Mouse (Mus musculus): ENCODE measurements around the gene Cldn18. TPM values are rescaled to one million over a fixed set of nuclear protein-coding genes. Genes with fewer than 3 reads are reported as not detected.

The Cldn18 gene
- total RNA-seq, 1 experiment from 2014 or later = not detected

DNA sequence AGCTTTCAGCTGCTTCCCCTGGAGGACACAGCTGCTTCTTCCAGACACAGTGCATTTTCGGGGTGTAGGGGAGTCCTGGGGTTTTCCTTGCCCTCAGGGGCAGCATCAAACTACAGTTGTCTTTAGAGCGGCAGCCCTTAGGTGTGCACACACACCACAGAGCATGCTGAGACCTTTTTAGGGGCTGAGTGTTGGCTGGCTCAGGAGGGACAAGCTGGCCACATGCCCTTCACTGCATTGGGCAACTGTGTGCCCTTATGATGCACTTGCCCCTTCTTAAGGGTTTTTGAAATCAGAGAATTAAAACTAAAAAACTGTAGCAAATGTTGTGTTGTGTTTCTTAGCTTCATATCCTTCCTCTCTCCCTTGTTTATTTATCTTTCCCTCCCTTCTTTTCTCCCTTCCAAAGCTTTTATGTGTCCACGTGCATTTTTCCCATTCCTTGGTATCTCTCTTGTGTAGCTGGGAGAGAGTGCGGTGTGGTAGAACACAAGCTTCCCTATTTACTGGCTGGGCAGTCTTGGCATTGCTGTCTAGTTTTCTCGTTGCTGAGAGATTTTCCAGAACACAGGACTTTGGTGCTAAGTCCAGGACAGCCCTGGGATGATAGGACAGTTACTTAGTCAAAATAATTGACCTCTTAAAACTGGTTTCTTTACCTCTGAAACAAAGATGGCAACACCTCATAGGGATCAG lies 31.4 kb downstream of the Cldn18 start:
- no peak for ATAC-seq (replicated peaks; ENCODE audit: low read depth, poor library complexity, severe bottlenecking)

GRCm38 (mm10) chr9:99685061-99685521 lies 32.0 kb downstream of the Cldn18 start:
- no peak for ATAC-seq (replicated peaks; ENCODE audit: low read depth, poor library complexity, severe bottlenecking)

DNA sequence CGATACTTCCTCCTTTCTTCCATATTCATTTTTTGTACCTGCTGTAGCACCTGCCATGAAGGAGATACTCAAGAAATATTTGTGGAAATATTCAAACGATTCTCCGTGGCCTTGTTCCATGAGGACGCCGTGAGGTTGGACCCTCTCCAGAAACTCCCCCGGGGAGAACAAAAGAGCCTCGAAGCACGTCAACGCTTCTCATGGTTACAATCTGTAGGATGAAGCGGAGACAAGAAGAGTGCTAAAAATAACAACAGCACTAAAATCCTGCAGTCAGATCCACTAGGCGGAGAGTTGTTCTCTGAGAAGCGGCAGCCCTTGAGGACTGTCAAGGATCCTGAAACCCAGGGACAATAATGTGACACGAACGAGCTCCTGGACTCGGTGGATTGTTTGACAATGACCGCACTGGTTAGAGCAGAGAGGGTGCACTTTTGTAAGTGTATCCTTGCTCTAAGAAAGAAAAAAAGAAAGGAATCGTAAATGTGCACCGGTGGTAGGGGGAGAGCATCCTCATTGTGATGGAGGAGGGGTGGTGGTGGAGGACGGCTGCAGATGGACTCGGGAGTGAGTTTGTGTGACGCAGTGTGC lies 35.0 kb downstream of the Cldn18 start:
- no peak for ATAC-seq (replicated peaks; ENCODE audit: low read depth, poor library complexity, severe bottlenecking)

GRCm38 (mm10) chr9:99675714-99676113 lies 41.4 kb downstream of the Cldn18 start:
- ATAC-seq (replicated peaks; ENCODE audit: low read depth, poor library complexity, severe bottlenecking) = no peak

- no peak for ATAC-seq (replicated peaks; ENCODE audit: low read depth, poor library complexity, severe bottlenecking)
Observed at GRCm38 (mm10) chr9:99671603-99672002, 45.5 kb downstream of the Cldn18 start.

- no peak for ATAC-seq (replicated peaks; ENCODE audit: low read depth, poor library complexity, severe bottlenecking)
Observed at GRCm38 (mm10) chr9:99667596-99667995, 49.5 kb downstream of the Cldn18 start.

DNA sequence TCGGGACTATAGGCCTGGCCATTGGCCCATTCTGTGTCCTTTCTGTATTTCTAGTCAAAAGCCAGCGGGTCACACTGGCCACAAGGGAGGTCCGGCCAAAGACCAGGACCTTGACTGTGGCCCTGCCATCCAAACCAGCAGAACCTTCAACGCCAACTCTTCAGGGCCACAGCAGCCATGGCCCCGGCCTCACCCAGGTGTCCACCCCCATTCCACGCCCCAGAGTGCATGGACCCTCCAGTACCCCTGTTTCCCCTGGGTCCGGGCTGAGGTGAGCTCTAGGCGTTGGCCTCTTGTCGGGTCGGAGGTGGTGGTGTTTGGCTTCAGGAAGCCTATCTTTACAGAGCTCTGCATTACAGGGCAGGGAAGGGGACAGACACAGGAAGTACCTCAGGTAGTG lies 54.2 kb downstream of the Cldn18 start:
- no peak for ATAC-seq (replicated peaks; ENCODE audit: low read depth, poor library complexity, severe bottlenecking)

DNA sequence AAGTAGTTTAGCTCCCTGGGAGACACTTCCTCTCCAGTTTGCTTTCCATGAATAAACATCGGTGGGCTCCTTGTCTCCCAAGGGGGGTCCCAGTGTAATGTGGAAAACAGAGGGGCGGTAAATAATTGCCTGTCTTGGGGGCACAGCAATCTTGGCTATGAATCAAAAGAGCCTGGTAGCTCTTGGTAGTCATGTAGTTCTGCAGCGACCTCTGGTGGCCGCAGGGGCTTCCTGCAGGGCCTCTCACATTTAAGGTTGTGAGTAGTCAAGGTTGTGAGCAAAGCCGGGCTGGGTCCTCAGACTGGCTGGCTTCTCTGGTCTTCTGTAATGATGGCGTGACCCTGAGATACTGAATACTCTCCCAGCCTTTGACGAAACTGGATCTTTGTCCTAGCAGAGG lies 54.7 kb downstream of the Cldn18 start:
- ATAC-seq (replicated peaks; ENCODE audit: low read depth, poor library complexity, severe bottlenecking) = peak; percentile 87

GRCm38 (mm10) chr9:99661606-99662166 lies 55.4 kb downstream of the Cldn18 start:
- ATAC-seq (replicated peaks; ENCODE audit: low read depth, poor library complexity, severe bottlenecking) = no peak

DNA sequence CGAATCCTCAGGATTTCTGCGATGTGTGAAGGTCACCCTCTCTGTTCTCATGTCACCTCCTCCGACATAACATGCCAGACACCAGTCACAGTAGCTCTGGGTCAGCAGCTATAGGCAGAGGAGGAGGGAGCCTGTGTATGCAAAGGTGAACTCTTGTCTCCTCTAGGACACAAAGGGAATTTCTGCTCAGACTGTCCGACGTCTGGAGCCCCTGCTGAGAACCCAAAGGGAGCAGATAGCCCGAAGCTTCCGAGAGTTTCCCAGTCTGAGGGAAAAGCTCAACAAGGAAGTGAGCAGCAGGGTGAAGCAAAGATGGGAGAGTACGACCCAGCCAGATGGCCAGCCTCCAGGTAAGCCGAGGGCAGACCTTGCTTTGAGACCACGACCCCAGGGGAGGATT lies 56.3 kb downstream of the Cldn18 start:
- no peak for ATAC-seq (replicated peaks; ENCODE audit: low read depth, poor library complexity, severe bottlenecking)

GRCm38 (mm10) chr9:99646102-99646501 lies 71.0 kb downstream of the Cldn18 start:
- ATAC-seq (replicated peaks; ENCODE audit: low read depth, poor library complexity, severe bottlenecking) = no peak

DNA sequence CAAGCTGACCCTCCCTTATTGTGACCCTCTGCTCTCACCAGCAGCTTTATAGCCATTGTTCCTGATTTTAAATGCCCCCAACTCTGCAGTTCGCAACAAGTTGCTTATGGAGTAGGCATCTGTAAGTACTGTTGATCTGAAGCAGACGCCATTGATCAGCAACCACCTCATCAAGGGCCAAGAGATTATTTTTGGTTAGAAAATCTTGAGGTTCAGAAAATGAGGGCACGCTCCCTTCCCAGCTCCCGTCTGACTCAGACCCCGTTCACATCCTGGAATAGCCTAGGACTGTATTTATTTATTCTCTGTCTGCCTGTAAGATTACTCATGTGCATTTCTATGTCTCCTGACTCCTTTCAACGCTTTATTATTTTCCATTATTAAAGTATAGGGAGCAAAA lies 71.7 kb downstream of the Cldn18 start:
- no peak for ATAC-seq (replicated peaks; ENCODE audit: low read depth, poor library complexity, severe bottlenecking)

DNA sequence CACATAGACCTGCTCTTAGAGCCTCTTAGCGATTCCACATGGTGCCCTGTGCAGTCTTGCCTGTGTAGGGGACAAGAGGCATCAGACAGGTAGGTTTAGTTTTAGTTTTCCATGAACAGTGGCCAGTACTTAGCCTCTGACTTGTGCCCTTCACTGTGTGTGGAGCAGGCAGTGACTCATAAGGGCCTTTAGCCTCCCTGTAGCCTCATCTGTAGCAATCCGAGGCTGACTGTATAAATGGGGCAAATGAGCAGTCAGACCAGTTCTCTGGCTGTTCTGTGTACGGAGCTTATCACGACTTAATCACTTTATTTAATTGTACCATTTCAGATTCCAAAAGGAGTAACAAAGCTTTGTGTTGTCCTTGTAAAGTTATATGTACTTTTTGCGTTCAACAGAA lies 77.1 kb downstream of the Cldn18 start:
- ATAC-seq (replicated peaks; ENCODE audit: low read depth, poor library complexity, severe bottlenecking) = no peak

Other genes with a start within 250 kb of the Cldn18 start
- gene Armc8, start 148.4 kb downstream of the Cldn18 start, total RNA-seq (2017) = 25.8 and 32.2 TPM in 2 replicates
- 52.5 and 58.7 TPM in 2 replicates for gene Dbr1, start 141.5 kb downstream of the Cldn18 start, total RNA-seq (2017)
- not detected in 2 replicates for gene A4gnt, start 104.8 kb downstream of the Cldn18 start, total RNA-seq (2017)
- gene Dzip1l, start 87.8 kb downstream of the Cldn18 start, total RNA-seq (2017) = not detected in 2 replicates
- gene Sox14, start 158.9 kb upstream of the Cldn18 start, total RNA-seq (2017) = not detected in 2 replicates

Data from common myeloid progenitor, adult 5-6 weeks (primary cell).